Mouse (Mus musculus) liver, postnatal 0 days (tissue): ENCODE data around the gene Lrrc8c.

Source experiments
- CTCF ChIP-seq: sonication (generic); IDR thresholded peaks from 2 replicates; pipeline ENCODE4 v1.5.1; 2016; ENCODE audit warnings: antibody characterized with exemption, low read depth
- EP300 ChIP-seq: IDR thresholded peaks from 2 replicates; pipeline ENCODE4 v1.6.1; 2016; ENCODE audit warnings: antibody characterized with exemption, low read depth, mild to moderate bottlenecking

- no peak for TF ChIP-seq EP300
- TF ChIP-seq CTCF: no peak
Observed at GRCm38 (mm10) chr5:105649514-105650001, 130.4 kb downstream of the Lrrc8c start.
